Mouse (Mus musculus): Measurements from ENCODE around the gene Vipr1.

DNA sequence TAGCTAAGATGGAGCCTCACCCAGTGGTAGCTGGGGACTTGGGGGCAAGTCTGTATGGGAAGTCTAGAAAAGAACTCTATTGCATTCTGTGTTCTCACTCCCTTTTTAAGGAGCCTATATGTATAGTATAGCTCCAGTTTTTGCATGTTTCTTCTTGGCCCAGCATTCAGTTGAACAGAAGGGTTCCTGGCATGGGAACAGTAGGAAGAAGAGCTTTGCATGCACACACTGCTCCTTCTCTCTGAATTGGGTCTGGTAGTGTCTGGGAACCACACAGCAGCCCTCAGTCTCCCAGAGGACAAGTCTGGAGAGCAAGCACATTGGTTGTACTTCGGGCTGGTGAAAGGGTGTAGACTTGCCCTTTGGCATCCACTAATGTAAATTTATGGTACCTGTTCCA is 11.9 kb upstream of the Vipr1 start:
- TF ChIP-seq CTCF (IDR thresholded peaks at IDR 0.05; ENCODE audit: insufficient read depth, low read length): no peak
- no peak for TF ChIP-seq POLR2A (IDR thresholded peaks at IDR 0.05; ENCODE audit: borderline replicate concordance, extremely low read depth, low read depth, low read length)
